Mouse (Mus musculus): Measurements from ENCODE around the gene Gm13539. TPM values are rescaled to one million over a fixed set of nuclear protein-coding genes. Genes with fewer than 3 reads are reported as not detected.
"Not testable (repeated sequence)": the region's sequence is repeated elsewhere in the genome, so short reads cannot be mapped to it uniquely, and the experiment has no call there.

Gm13539 gene
- not detected for total RNA-seq (2021)
- long read RNA-seq, result 0 reads

DNA sequence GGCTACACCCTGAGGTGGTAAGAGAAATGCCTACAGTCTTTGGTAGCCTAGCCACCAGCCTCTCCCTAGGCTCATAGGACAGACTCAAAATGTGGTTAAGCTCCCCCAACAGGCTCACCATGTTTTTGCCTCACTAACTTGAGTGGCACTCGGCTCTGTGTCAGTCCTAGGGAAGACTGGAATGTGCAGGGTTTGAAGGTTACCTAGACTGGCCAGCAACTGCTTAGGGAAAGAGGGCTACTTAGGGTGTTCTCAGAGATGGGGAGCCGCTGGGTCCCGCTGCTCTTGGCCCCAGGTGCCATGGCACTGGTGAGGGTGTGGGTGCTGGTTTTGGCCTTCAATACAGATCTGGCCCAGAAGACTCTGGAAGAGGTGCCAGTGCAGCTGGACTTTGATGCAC lies at the start of gene Gm13539:
Gene Gm13539, plus strand, starts transcription at position 301 of the 400 bp plus-strand sequence.
- DNase-seq (ENCODE audit: low spot score in 2 of 2), result no peak

DNA sequence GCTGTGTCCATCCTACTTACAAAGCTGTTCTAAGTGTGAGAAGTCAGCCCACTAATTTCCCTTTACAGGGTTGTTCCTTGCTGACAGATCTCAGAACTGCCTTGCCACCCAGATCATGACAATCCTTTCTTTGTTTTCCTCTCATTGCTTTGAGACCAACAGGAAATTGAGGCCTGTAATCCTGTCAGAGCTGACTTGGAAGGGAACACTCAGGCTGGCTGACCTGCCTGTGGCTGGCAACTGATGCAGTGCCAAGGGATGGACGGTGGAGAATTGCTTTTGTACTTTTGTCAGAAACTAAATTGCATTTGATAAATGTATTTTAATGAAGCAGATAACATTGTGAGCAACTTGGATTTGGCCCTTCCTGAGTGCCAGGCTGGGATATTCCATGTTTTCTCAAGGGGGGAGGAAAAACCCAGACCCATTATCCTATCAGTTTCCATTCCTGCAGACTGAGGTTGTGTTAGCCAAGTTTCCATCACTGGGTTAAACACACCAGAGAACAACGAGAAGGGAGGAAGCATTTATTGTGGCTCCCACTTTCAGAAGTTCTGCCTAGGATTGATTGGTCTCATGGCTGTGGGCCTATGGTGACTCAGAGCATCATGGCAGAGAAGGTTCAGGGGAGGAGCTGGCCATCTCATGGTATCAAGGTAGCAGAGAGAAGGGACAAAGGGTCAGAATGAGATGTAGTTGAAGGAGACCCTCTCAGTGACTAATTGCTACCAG lies 48.7 kb upstream of the Gm13539 start:
- no peak for DNase-seq (ENCODE audit: low spot score in 2 of 2)

DNA sequence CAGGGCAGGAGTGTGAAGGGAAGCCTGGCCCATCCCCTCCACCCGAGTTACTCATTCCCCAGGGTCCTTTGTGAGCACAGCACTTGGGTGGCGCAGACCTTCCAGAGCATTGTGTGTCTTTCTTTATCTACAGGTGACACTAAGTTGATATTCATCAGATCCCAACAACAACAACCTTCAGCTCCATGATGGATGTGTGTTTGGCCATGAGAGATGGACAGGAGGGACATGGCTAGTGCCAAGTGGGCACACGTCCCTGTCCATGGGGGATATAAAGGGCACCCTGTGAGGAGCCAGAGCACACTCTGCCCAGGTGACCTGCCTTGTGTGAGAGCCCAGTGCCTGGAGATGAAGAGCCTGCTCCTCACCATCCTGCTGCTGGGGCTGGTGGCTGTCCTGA lies 45.3 kb upstream of the Gm13539 start, which contains the start of gene Obp2b:
Gene Obp2b, plus strand, starts transcription at position 301 of the 400 bp plus-strand sequence.
- not testable (repeated sequence) for DNase-seq (ENCODE audit: low spot score in 2 of 2)

DNA sequence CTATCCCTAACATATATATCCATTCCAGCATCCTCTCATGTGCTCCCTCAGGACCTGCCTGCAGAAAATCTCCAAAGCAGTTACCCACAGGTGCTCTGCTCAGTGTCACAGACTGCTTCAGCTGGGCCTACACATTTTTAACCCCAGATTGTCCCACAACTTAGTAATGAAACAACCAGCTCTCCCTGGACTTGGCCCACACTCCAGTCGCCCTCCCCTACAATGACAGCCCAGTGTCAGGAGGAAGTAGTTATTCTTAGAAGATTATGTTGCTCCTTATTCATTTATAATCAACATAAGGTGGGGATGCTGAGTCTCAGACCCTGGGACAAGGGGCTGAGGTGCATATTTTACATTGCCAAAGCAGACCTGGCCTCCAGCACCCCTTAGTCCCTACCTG lies 40.4 kb upstream of the Gm13539 start:
- DNase-seq (ENCODE audit: low spot score in 2 of 2), result no peak

DNA sequence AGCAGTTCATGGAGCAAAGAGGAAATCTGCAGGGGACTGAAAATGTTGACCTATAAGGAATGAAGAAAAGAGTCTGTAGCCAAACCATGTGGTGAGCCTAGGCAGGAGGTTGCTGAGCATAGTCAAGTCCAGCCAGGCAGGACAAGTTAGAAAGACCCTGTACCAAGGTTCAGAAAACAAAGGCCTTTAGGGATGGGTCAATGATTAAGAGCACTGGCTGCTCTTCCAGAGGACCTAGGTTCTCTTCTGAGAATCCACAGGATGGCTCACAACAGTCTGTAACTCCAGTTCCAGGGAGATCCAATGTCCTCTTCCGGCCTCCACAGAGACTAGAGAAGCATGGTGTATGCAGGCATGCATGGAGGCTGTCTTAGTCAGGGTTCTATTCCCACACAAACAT lies 27.9 kb upstream of the Gm13539 start:
- DNase-seq (ENCODE audit: low spot score in 2 of 2), result no peak

DNA sequence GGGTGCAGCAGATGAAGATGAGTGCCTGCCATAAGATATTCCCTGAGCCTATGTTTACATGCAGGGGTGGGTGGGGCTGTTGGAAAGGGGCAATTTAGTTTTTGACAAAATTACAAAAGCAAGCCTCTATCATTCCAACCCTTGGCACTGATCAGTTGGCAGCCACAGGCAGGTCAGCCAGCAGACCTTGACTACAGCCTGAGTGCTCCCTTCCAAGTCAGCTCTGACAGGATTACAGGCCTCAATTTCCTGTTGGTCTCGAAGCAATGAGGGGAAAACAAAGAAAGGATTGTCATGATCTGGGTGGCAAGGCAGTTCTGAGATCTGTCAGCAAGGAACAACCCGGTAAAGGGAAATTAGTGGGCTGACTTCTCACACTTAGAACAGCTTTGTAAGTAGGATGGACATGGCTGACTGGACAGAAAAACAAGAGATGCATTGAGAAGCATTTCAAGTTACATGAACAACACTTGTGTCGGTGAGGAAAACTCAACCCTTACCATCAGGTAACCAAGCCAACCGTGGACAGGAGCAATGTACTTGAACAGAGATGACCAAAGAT lies 23.9 kb upstream of the Gm13539 start:
- DNase-seq (ENCODE audit: low spot score in 2 of 2), result no peak

DNA sequence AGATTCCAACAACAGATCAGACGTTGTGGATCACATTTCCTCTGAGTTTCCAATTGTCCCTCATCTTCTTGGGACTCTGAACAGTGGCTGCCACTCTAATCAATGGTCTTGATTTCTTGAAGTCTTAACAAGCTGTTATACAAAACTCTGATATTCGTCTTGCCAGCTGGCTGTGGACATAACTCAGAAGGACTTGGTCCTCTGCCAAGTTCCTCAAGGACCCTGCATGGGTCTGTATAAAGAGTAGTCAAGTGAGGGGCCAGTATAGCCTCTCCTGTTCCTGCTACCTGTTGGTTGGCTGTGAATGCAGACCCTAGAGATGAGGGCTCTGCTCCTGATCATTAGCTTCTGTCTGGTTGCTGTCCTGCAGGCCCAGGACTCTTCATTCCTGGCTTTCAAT lies 16.8 kb upstream of the Gm13539 start, which contains the start of gene Lcn3:
Gene Lcn3, plus strand, starts transcription at position 301 of the 400 bp plus-strand sequence.
- DNase-seq (ENCODE audit: low spot score in 2 of 2), result no peak

DNA sequence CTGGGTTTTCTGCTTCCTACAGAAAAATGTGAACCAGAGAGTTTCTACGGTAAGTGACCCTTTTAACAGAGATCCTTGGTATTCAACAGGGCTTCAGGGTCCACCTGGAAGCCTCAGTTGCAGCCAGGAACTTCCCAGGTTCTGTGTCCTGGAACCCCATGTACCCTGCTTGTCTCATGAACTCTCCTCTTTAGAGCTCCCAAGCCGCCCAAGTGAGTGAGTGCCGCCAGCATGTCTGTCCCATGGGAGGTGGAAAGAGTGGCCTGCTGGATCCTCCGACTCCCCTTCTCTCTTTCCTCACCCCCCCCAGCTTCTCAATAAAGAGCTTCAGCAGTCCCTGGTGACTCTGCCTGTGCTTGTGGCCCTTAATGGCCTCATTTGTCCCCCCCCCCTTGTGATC lies 14.3 kb upstream of the Gm13539 start:
- no peak for DNase-seq (ENCODE audit: low spot score in 2 of 2)

DNA sequence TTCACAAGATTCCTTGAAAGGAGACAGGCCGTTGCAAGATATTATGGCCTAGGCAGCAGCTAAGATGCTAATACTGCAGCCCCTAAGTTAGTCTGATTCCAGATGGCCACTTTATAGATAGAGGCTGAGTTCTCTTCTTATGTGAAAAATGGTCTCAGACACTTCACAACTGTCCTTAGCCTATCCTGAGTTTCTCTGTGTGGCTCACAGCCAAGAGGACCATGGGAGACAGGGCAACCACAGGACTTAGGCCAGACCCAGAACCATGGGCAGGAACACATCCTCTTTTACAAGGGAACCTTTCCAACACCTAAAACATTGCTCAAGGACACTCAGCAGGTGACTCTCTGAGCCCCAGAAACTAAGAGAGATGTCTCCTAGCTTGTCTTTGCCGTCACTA lies 8.6 kb upstream of the Gm13539 start:
- no peak for DNase-seq (ENCODE audit: low spot score in 2 of 2)

DNA sequence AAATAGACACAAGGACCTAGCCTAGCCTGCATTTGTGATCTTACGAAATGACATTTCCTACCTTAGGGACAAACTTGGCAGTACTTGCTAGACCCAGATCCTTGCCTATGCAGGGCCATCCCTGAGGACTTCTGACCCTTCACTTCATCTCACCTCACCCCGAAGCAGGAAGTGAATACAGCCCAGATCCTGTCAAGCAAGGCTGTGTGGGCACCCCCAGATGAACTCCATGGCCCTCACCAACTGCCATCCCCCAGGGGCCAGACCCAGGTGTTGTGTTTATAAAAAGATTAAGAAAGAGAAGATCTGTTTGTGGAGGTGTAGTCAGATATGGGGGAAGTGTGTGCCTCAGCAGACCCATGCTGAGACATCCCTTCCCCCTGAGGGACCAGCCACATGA lies 7.4 kb upstream of the Gm13539 start:
- no peak for DNase-seq (ENCODE audit: low spot score in 2 of 2)

DNA sequence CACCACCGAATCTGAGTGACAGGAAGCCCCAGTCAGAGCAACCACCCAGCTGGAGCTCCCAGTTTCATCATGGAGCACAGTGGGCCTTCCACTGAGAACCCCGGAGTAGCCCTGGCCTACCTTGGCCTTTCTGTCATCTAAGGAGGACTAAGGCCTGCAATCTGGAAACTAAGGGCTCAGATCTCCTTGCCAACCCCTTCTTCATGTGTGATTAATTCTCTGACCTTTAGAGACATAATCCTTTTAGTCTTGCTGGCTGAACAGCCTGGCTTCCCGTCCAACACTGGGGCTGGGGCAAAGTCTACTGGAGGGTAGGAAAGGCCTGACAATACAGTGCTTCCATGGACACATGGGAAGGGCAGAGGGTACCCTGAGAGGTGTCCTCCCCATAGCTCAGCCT lies 6.1 kb upstream of the Gm13539 start:
- no peak for DNase-seq (ENCODE audit: low spot score in 2 of 2)

DNA sequence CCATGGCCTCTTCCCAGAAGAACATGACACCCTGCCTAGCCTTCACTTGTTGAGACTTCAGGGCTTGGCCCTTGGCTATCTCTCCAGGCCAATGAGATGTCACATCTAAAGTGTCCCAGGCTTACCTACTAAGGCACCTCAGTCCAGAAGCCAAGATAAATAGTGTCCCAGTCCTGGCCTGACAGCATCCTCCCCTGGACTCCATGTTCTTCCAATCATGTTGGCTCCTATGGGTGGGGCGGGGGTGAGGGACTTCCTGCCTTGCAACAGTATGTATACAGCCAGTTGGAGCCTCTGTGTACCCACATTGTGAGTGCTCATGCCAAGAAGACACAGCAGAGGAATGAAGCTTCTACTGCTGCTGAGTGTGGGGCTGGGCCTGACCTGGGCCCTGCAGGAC lies 5.3 kb upstream of the Gm13539 start, which contains the start of gene Lcn11:
Gene Lcn11, plus strand, starts transcription at position 301 of the 400 bp plus-strand sequence.
- no peak for DNase-seq (ENCODE audit: low spot score in 2 of 2)

DNA sequence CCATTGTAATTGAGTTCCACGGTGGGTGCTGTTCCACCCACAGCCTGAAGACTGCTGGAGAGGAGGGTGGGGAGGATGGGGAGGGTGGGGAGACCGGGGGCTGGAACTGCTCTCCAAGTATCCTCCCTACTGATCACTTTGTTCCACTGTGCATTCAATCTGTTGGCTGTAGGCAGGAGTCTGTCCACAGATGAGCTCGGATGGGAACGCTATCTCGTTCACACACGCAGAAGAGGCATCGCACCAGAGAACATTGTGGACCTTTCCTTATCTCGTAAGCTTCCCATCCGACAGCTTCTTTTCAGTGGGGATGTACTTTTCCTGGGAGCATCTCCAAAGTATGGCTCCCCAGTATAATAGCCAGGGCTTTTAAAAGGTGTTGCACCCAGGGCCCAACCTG lies 3.0 kb upstream of the Gm13539 start:
- no peak for DNase-seq (ENCODE audit: low spot score in 2 of 2)

DNA sequence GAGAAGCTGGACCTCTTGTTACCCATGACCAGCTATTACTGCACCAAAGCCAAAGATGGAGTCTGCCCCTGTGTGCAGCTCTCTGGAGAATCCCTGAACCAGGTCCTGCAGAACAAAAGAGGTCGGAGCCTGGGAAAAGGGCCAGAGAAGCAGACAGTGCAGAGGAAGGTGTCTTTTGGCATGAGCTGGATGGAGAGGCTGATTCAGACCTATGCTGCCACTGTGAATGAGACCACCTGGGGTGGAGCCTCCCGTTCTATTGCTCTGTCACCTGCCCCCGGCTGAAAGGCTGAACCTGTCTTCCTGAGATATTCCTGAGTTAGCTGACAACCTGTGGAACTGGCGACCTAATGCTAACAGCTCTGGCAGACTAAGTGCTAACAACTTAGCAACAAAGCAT lies 1.1 kb upstream of the Gm13539 start:
- DNase-seq (ENCODE audit: low spot score in 2 of 2), result no peak

DNA sequence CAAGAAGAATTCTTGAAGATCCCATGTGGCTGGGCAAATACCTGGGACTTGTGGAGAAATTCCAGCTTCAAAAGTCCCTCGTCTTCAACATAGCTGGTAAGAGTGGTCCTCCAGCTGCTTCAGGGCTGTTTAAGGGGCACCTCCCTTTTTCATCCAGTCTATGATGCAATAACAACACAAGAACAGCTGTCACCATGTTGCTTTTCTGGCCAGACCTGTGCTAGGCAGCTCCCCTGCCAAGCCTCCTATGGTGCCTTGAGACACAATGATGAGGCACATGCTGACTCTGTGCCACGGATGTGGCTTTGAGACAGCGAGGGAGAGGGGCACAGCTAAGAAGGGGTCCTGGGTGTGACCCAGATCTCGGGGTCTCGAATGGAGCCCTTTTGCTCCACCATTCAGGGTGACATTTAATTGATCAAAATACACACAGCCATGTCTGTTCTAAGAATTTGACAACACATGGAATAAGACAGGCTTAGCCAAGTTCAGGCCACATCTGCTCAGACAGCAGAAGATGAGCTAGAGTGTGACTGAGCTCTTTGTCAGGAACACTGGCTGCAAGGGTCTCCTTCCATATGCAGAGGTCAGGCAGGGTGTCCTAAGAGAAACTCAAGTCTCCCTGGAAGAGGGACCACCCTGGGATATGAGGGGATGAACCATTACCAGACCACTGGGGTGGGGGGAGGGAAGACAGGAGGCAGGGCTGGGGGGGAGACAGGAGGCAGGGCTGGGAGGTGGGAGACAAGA lies 3.7 kb downstream of the Gm13539 start:
- no peak for DNase-seq (ENCODE audit: low spot score in 2 of 2)

DNA sequence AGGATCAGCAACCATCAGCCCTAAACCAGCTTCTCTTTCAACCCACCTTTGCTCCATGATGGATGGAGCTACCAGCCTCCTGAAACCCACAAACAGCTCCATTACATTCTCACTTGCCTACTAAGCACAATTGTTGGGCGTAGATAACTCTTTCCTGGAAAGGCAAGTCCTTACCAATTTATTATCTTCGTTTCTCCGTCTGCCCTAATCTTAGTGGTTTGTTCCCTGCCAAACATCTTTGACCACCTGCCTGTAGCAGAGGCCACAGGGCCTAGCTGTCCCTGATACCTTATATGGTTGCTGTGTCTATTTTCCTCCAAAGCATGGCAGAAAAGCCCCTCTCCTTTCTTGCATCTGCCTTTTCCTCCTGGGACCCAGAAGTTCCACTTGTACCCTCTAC lies 7.0 kb downstream of the Gm13539 start:
- no peak for DNase-seq (ENCODE audit: low spot score in 2 of 2)

DNA sequence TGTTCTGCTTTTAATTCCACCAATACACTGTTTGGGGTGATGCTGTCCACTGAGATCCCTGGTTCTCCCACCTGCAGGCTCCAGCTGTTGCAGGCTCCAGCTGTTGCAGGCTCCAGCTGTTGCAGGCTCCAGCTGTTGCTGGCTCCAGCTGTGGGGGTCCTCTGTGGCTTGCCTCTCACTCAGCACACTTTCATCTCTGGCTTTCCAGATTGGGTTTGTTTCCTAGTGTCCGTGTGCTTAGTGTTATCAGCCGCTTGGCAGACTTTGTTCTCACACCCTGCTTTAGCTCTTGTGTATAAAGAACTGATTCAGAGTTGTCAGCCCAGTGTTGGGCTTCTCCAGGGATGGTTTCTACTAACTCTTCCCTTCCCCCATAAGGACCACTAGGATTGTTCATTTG lies 15.6 kb downstream of the Gm13539 start:
- no peak for DNase-seq (ENCODE audit: low spot score in 2 of 2)

DNA sequence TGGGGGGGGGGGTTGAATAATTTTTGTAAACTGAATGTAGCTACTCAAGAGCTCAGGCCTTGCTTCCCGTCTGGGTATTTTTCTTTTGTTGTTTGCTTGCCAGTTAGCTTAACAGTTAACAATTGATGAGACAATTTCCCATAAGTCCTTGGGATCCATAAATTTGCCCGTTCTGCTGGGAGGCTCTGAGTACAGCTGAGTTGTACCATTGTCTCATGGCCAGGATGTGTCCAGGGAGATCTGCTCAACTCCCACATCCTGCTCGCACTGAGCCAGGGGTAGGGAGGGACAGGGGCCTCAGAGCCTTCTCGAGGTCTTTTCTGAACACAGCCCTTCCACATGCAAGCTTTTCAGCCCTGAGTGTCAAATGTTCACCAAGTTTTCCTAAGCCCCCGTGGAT lies 16.0 kb downstream of the Gm13539 start:
- DNase-seq (ENCODE audit: low spot score in 2 of 2), result no peak

DNA sequence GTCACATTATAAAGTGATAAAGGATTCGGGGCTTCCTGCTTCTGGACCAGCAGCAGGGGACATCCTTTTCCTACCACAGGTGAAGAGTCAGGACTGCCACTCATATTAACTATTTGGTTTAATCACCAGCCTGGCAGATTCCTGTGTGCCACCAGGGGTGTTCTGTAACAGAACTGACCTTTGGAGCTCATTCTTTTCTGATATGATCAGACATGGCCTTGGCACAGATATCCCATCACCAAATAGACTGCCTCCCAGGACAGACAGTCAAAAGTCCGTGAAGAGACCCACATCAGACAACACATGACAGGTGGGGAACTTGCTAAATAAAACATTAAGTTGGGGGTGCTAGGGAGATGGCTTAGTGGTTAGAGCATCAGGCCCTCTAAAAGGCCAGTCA lies 29.7 kb downstream of the Gm13539 start:
- no peak for DNase-seq (ENCODE audit: low spot score in 2 of 2)

DNA sequence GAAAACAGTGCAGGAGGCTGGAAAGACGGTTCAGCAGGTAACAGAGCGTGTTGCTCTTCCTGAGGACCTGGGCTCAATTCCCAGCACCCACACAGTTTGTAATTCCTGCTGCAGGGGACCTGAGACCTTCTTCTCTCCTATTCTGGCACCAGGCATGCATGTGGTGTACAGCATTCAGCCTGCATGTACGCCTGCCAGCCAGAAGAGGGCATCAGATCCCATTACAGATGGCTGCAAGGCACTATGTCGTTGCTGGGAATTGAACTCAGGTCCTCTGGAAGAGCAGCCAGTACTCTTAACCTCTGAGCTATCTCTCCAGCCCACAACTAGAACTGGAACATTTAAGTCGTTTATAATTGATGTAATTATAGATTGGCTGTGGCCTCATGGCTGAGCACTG lies 31.3 kb downstream of the Gm13539 start:
- DNase-seq (ENCODE audit: low spot score in 2 of 2), result no peak

DNA sequence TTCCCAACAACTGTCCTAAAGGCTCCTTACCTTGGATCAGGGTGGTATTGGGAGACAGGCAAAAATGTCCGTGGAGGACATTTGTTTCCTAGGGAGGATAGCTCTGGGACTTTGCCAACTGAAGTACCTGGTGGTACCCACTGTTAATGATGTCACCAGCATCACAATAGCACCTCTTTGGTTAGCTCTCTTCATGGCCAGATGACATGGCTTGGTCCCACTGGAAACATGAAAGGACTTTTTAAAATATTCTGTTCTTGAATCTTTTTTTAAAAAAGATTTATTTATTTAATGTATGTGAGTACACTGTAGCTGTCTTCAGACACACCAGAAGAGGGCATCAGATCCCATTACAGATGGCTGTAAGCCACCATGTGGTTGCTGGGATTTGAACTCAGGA lies 33.7 kb downstream of the Gm13539 start, which contains the start of gene Glt6d1:
Gene Glt6d1, minus strand, starts transcription at position 101 of the 400 bp plus-strand sequence.
- DNase-seq (ENCODE audit: low spot score in 2 of 2), result not testable (repeated sequence)

DNA sequence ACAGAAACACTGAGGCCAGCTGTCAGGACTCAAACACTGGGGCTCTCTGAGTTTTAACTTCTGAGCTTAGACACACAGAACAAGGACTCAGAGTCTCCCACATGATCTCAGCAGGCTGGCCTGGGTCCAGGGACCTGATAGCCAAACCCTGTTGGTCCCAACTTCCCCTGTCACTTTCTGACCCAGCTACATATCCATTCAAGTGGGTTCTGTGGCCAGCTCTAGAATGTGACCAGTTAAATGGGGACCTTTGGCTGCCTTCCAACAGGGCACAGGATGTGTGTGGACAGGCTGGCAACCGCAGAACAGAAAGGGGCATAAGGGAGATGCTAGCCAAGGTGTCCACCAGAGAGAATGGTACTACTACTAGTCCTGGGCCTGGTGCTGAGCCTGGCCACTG lies 40.7 kb downstream of the Gm13539 start, which contains the start of gene Lcn9:
Gene Lcn9, plus strand, starts transcription at position 348 of the 400 bp plus-strand sequence.
- DNase-seq (ENCODE audit: low spot score in 2 of 2), result peak in 1 of 2 experiments; percentile 24

Measured in layer of hippocampus, postnatal 10 days (tissue).